Mouse (Mus musculus) heart, postnatal 0 days (tissue): ENCODE measurements at regions not wholly inside any gene's neighbourhood (a gene's known extent, or its start where the extent isn't known, plus 50 kb on each side); places are given as distances from the start of the nearest gene placed in this dataset.
A peak's percentile ranks its signal among the peaks of the same experiment; 100 is the strongest.

Source experiments
- ATAC-seq: fragments of 200-750 bp; cut with Nextera tagmentation; 2 replicates; pipeline ENCODE4 v1.8.0; 2017; ENCODE audit warnings: low read depth, moderate number of reproducible peaks, moderate library complexity; ENCODE audit not compliant: insufficient read depth
- DNase-seq: peaks from one replicate; pipeline ENCODE4 v3.0.0-alpha.2; 2016; ENCODE audit warnings: low spot score
- H3K27ac ChIP-seq: fragments of 300-500 bp; sonication (generic); 2 replicates; pipeline ENCODE4 v1.5.1; 2014; ENCODE audit warnings: low read depth, mild to moderate bottlenecking
- H3K27me3 ChIP-seq: fragments of 300-500 bp; sonication (generic); 2 replicates; pipeline ENCODE4 v1.6.1; 2014; ENCODE audit warnings: low read length, mixed read lengths; ENCODE audit not compliant: control insufficient read depth, insufficient read depth
- H3K36me3 ChIP-seq: fragments of 300-500 bp; sonication (generic); replicated peaks from 2 replicates; pipeline ENCODE4 v1.6.1; 2014; ENCODE audit warnings: low read length, mixed read lengths; ENCODE audit not compliant: control insufficient read depth, insufficient read depth
- H3K4me1 ChIP-seq: fragments of 300-500 bp; sonication (generic); 2 replicates; pipeline ENCODE4 v1.6.1; 2014; ENCODE audit warnings: antibody characterized with exemption; ENCODE audit not compliant: control insufficient read depth, insufficient read depth
- H3K4me2 ChIP-seq: fragments of 300-500 bp; sonication (generic); 2 replicates; pipeline ENCODE4 v1.6.1; 2014; ENCODE audit warnings: low read depth, mild to moderate bottlenecking, low read length, moderate library complexity
- H3K4me3 ChIP-seq: fragments of 300-500 bp; sonication (generic); 2 replicates; pipeline ENCODE4 v1.5.1; 2014; ENCODE audit warnings: low read depth, low read length
- H3K9ac ChIP-seq: fragments of 300-500 bp; sonication (generic); replicated peaks from 2 replicates; pipeline ENCODE4 v1.6.1; 2014; ENCODE audit warnings: low read depth, low read length, mixed read lengths
- H3K9me3 ChIP-seq: fragments of 300-500 bp; sonication (generic); replicated peaks from 2 replicates; pipeline ENCODE4 v1.6.1; 2016; ENCODE audit warnings: low read length; ENCODE audit not compliant: control insufficient read depth
- CTCF ChIP-seq: IDR thresholded peaks from 2 replicates; pipeline ENCODE4 v1.5.1; 2016; ENCODE audit warnings: antibody characterized with exemption, control low read depth, low read depth
- EP300 ChIP-seq: IDR thresholded peaks from 2 replicates; pipeline ENCODE4 v1.6.1; 2016; ENCODE audit warnings: antibody characterized with exemption, low read depth
- WGBS: fragments of 180-500 bp; shearing (Covaris S2); extraction: QIAGEN DNeasy Blood & Tissue Kit; methylation state at CpG from one replicate; pipeline ENCODE4 v1.1.7; 2014; 5-methylcytosine and 5-hydroxymethylcytosine counted together

DNA sequence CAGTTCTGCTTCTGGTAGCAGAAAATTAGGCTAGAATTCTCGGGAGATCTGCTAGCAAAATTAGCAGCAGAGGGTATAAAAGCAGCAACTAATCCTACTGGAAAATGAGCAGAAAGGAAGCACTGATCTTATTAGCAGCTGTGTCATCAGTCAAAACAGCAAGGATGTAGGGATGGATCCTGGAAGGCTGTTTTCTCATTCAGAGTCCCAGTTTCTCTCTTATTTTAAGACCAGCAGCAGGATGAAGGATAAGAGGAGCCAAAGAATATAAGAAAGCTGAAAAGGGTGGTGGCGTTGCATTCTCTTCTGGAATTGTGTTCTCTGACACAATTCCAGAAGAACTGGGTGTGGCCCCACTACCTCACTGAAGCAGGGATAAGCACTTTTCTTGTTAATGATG is 123.0 kb upstream of the Pja2 start:
- Histone ChIP-seq H3K4me2 (no peak overlapping the region), H3K27ac (no peak overlapping the region), H3K4me1 (no peaks in the 10 kb centered on the region), H3K4me3 (no peak overlapping the region), H3K36me3 (no peaks in the 10 kb centered on the region), H3K9me3 (no peaks in the 10 kb centered on the region), H3K9ac (no peak overlapping the region), H3K27me3 (no peaks in the 10 kb centered on the region)
- DNase-seq (no peak), ATAC-seq (no peak)
- TF ChIP-seq CTCF, result no peak
- no peak for TF ChIP-seq EP300
- 49% methylated on average over 2 of the region's 2 CpGs for WGBS

DNA sequence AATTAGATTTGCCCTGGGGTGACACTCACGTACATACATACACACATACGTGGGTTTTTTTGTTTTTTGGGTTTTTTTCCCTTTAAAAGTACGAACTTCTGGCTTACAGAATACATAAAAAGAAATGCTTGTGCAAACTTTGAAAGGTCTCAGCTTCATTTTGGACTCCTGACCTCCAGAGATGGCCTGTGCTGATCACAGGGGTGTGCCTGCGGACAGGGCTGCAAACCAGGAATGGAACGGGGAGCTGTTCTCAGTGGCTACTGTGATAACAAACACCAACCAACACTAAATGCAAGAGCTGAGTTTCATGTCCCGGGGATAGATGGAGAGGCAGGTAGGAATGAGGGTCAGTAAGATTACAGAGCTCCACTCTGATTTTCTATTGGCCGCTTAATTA is 134.3 kb upstream of the Man2a1 start:
- Histone ChIP-seq H3K4me2 (no peak overlapping the region), H3K9ac (no peak overlapping the region), H3K27ac (no peak overlapping the region), H3K36me3 (no peaks in the 10 kb centered on the region), H3K4me3 (no peak overlapping the region), H3K27me3 (no peaks in the 10 kb centered on the region), H3K4me1 (no peaks in the 10 kb centered on the region), H3K9me3 (no peaks in the 10 kb centered on the region)
- DNase-seq (no peak), ATAC-seq (no peak)
- TF ChIP-seq CTCF (no peak), EP300 (no peak)
- 74% methylated on average over 7 of the region's 7 CpGs for WGBS

DNA sequence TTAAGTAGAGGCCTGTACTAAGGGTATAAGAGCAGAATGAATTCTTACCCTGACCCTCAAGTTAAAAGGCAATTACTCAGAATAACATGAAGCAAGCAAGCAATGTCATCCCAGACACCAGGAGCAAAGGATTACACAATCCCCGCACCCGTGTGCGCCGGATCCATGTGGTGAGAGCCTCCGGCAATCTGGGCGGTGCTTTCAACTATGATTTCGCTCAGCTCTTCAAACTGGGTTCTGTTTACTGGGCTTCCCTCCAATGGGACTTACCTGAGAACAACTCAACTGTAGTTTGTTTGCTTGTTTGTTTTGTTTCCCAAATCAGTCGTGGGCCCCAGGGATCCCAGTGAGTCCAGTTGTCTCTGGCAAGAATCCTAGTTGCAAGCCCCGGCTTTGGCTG is 133.8 kb upstream of the Man2a1 start:
- ATAC-seq, result no peak
- no peaks in the 10 kb centered on the region for H3K4me1 ChIP-seq
- DNase-seq, result no peak
- no peaks in the 10 kb centered on the region for H3K9me3 ChIP-seq
- no peaks in the 10 kb centered on the region for H3K36me3 ChIP-seq
- H3K4me3 ChIP-seq, result no peak overlapping the region
- no peak overlapping the region for H3K9ac ChIP-seq
- H3K27ac ChIP-seq, result no peak overlapping the region
- H3K4me2 ChIP-seq, result no peak overlapping the region
- 78% methylated on average over 9 of the region's 9 CpGs for WGBS
- no peaks in the 10 kb centered on the region for H3K27me3 ChIP-seq
- TF ChIP-seq CTCF, result no peak
- no peak for TF ChIP-seq EP300

DNA sequence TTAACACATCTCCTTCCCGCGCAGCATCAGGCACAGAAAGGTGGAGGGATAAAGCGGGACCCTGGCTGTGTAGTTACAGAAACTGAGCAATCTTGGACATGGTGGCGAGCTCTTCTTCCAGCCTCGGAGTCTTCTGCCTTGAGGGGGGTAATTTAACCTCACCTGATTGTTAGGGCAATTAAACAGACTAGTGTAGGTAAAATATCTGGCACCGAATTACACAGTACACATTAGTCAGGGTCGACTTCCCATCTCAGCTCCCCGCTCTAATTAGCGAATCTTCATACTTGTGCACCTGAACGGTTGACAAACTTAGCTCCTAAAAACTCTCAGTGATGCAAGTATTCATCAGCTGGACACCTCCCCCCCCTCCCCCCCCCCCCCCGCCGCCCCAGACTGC is 133.2 kb upstream of the Man2a1 start:
- DNase-seq, result no peak
- Histone ChIP-seq H3K4me2 (no peak overlapping the region), H3K4me1 (no peaks in the 10 kb centered on the region), H3K27me3 (no peaks in the 10 kb centered on the region), H3K9ac (no peak overlapping the region), H3K9me3 (no peaks in the 10 kb centered on the region), H3K4me3 (no peak overlapping the region), H3K27ac (no peak overlapping the region), H3K36me3 (no peaks in the 10 kb centered on the region)
- TF ChIP-seq EP300, result no peak
- no peak for TF ChIP-seq CTCF
- WGBS, result 82% methylated on average over 10 of the region's 12 CpGs
- no peak for ATAC-seq

DNA sequence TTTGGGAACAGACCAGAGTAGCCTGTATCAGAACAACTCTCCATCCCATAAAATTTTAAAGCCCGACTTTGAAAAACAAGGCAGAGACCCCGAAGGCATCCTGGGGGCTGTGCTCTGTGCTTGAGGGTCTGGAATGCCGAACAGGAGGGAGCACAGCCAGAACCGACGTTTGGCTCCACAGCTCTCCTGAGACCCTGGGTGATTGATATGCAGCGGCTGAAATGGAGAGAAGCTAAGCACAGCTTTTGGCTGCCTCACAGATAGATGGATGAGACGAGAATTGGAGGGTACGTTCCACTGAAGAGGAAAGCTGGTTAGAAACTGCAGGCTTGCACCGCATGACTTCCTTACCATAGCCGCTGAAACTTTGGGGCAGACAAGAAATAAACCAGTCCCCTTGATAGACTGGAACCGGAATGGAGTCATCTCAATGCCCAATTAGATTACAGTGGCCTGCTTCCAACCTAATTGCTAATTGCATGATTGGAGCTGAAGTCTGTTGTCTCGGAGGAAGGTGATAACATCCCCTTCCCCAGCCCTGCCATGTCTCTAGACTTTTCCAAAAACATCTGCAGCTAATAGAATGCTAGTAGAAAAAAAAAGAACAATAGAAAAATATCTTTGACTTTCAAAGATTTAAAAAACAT is 130.7 kb upstream of the Man2a1 start:
- no peak for ATAC-seq

DNA sequence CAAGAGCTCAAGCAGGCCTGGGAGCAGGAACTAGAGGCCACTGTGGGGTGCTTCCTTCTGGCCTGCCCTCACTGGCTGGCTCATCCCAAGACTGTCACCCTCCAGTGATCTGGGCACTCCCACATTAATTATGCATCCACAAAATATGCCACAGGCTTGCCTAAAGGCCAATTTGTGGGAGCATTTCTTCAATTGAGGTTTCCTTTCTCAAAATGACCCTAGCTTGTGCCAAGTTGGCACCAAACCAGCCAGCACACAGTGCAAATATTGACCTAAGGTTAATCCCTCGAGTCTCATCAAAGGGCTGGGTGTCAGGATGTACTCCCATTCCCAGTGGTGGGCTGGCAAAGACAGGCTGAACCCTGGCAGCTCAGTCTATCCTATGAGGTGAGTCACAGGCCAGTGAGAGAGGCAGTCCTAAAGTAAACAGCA is 119.9 kb upstream of the Man2a1 start:
- Histone ChIP-seq H3K4me3 (no peak overlapping the region), H3K36me3 (no peaks in the 10 kb centered on the region), H3K27ac (no peak overlapping the region), H3K27me3 (no peaks in the 10 kb centered on the region), H3K9me3 (no peaks in the 10 kb centered on the region), H3K9ac (no peak overlapping the region), H3K4me2 (no peak overlapping the region), H3K4me1 (no peaks in the 10 kb centered on the region)
- no peak for TF ChIP-seq CTCF
- TF ChIP-seq EP300, result no peak
- WGBS, result 14% methylated on average over 1 of the region's 1 CpGs
- no peak for DNase-seq
- ATAC-seq, result no peak

More for the DNA sequence above, 130.7 kb upstream of the Man2a1 start:
- Histone ChIP-seq H3K4me1 (no peaks in the 10 kb centered on the region), H3K9me3 (no peaks in the 10 kb centered on the region), H3K27ac (no peak overlapping the region), H3K9ac (no peak overlapping the region), H3K4me3 (no peak overlapping the region), H3K27me3 (no peaks in the 10 kb centered on the region), H3K4me2 (peak overlapping the region; percentile 16; the same call in 1 of the 2 replicates), H3K36me3 (no peaks in the 10 kb centered on the region)
- 32% methylated on average over 12 of the region's 12 CpGs for WGBS
- no peak for TF ChIP-seq CTCF
- TF ChIP-seq EP300, result no peak
- DNase-seq, result no peak
